Mouse (Mus musculus): ENCODE data around the gene Prkcsh. TPM values are rescaled to one million over a fixed set of nuclear protein-coding genes. Genes with fewer than 3 reads are reported as not detected.

The Prkcsh gene
- polyA plus RNA-seq, 1 experiment from 2014 or later = 93.8 TPM

- H3K4me1 ChIP-seq (replicated peaks; ENCODE audit: control insufficient read depth, insufficient read depth, low read length) = no peaks in the 10 kb centered on the region
- no peak for DNase-seq (ENCODE audit: low spot score)
- H3K36me3 ChIP-seq (ENCODE audit: control insufficient read depth, insufficient read depth, low read length) = no peaks in the 10 kb centered on the region
- H3K27me3 ChIP-seq (replicated peaks; ENCODE audit: control insufficient read depth, insufficient read depth, low read length) = no peaks in the 10 kb centered on the region
- H3K9ac ChIP-seq (ENCODE audit: low read length) = no peak overlapping the region
- no peak overlapping the region for H3K4me3 ChIP-seq (ENCODE audit: low read depth, low read length)
- ATAC-seq (replicated peaks; ENCODE audit: low FRiP score, low TSS enrichment, low read depth) = no peak
- H3K27ac ChIP-seq (ENCODE audit: low read depth) = no peak overlapping the region
- 90% methylated on average over 5 of the region's 5 CpGs for WGBS
- no peak overlapping the region for H3K4me2 ChIP-seq (ENCODE audit: low read length)
- H3K9me3 ChIP-seq (ENCODE audit: control insufficient read depth, low read length) = no peaks in the 10 kb centered on the region
Measured at GRCm38 (mm10) chr9:21977331-21977730, 25.3 kb upstream of the Prkcsh start.

- H3K36me3 ChIP-seq (ENCODE audit: control insufficient read depth, insufficient read depth, low read length) = no peaks in the 10 kb centered on the region
- no peaks in the 10 kb centered on the region for H3K4me1 ChIP-seq (replicated peaks; ENCODE audit: control insufficient read depth, insufficient read depth, low read length)
- DNase-seq (ENCODE audit: low spot score) (peak; percentile 72), ATAC-seq (replicated peaks; ENCODE audit: low FRiP score, low TSS enrichment, low read depth) (no peak)
- H3K27me3 ChIP-seq (replicated peaks; ENCODE audit: control insufficient read depth, insufficient read depth, low read length) = no peaks in the 10 kb centered on the region
- WGBS = 18% methylated on average over 2 of the region's 2 CpGs
- no peak overlapping the region for H3K4me2 ChIP-seq (ENCODE audit: low read length)
- H3K9me3 ChIP-seq (ENCODE audit: control insufficient read depth, low read length) = no peaks in the 10 kb centered on the region
- H3K9ac ChIP-seq (ENCODE audit: low read length) = no peak overlapping the region
- no peak overlapping the region for H3K27ac ChIP-seq (ENCODE audit: low read depth)
- H3K4me3 ChIP-seq (ENCODE audit: low read depth, low read length) = no peak overlapping the region
Measured at GRCm38 (mm10) chr9:21977972-21978371, 24.6 kb upstream of the Prkcsh start.

- no peak overlapping the region for H3K4me3 ChIP-seq (ENCODE audit: low read depth, low read length)
- no peaks in the 10 kb centered on the region for H3K9me3 ChIP-seq (ENCODE audit: control insufficient read depth, low read length)
- ATAC-seq (replicated peaks; ENCODE audit: low FRiP score, low TSS enrichment, low read depth) (no peak), DNase-seq (ENCODE audit: low spot score) (no peak)
- no peaks in the 10 kb centered on the region for H3K4me1 ChIP-seq (replicated peaks; ENCODE audit: control insufficient read depth, insufficient read depth, low read length)
- WGBS = 86% methylated on average over 4 of the region's 4 CpGs
- no peaks in the 10 kb centered on the region for H3K27me3 ChIP-seq (replicated peaks; ENCODE audit: control insufficient read depth, insufficient read depth, low read length)
- no peak overlapping the region for H3K9ac ChIP-seq (ENCODE audit: low read length)
- no peak overlapping the region for H3K4me2 ChIP-seq (ENCODE audit: low read length)
- H3K27ac ChIP-seq (ENCODE audit: low read depth) = no peak overlapping the region
- no peaks in the 10 kb centered on the region for H3K36me3 ChIP-seq (ENCODE audit: control insufficient read depth, insufficient read depth, low read length)
Measured at GRCm38 (mm10) chr9:21978398-21979128, 24.0 kb upstream of the Prkcsh start.

- H3K4me2 ChIP-seq (ENCODE audit: low read length) = no peak overlapping the region
- H3K4me3 ChIP-seq (ENCODE audit: low read depth, low read length) = no peak overlapping the region
- H3K27me3 ChIP-seq (replicated peaks; ENCODE audit: control insufficient read depth, insufficient read depth, low read length) = peaks cover 35% of the 10 kb centered on the region
- no peaks in the 10 kb centered on the region for H3K9me3 ChIP-seq (ENCODE audit: control insufficient read depth, low read length)
- H3K9ac ChIP-seq (ENCODE audit: low read length) = no peak overlapping the region
- no peak for DNase-seq (ENCODE audit: low spot score)
- no peak for ATAC-seq (replicated peaks; ENCODE audit: low FRiP score, low TSS enrichment, low read depth)
- H3K4me1 ChIP-seq (replicated peaks; ENCODE audit: control insufficient read depth, insufficient read depth, low read length) = 0 out of 2 replicates have a peak, but pooled peaks cover 4% of the 10 kb centered on the region
- no peak overlapping the region for H3K27ac ChIP-seq (ENCODE audit: low read depth)
- H3K36me3 ChIP-seq (ENCODE audit: control insufficient read depth, insufficient read depth, low read length) = no peaks in the 10 kb centered on the region
- WGBS = 44% methylated on average over 3 of the region's 3 CpGs
Measured at GRCm38 (mm10) chr9:21983911-21984310, 18.7 kb upstream of the Prkcsh start.

- Histone ChIP-seq H3K4me3 (ENCODE audit: low read depth, low read length) (no peak overlapping the region; the same call in 1 of the 2 replicates), H3K4me2 (ENCODE audit: low read length) (0 out of 2 replicates have a peak overlapping the region, but pooled peaks have one; percentile 61), H3K27ac (ENCODE audit: low read depth) (no peak overlapping the region), H3K4me1 (replicated peaks; ENCODE audit: control insufficient read depth, insufficient read depth, low read length) (peaks cover 12% of the 10 kb centered on the region; the same call in 1 of the 2 replicates), H3K9ac (ENCODE audit: low read length) (no peak overlapping the region), H3K36me3 (ENCODE audit: control insufficient read depth, insufficient read depth, low read length) (no peaks in the 10 kb centered on the region), H3K9me3 (ENCODE audit: control insufficient read depth, low read length) (no peaks in the 10 kb centered on the region), H3K27me3 (replicated peaks; ENCODE audit: control insufficient read depth, insufficient read depth, low read length) (peaks cover 74% of the 10 kb centered on the region)
- WGBS = 10% methylated on average over 36 of the region's 36 CpGs
- no peak for DNase-seq (ENCODE audit: low spot score)
- ATAC-seq (replicated peaks; ENCODE audit: low FRiP score, low TSS enrichment, low read depth) = no peak
Measured at GRCm38 (mm10) chr9:21987592-21988342, 14.8 kb upstream of the Prkcsh start.

- 1% methylated on average over 32 of the region's 32 CpGs for WGBS
- H3K36me3 ChIP-seq (ENCODE audit: control insufficient read depth, insufficient read depth, low read length) = no peaks in the 10 kb centered on the region
- peak overlapping the region; percentile 29 for H3K9ac ChIP-seq (ENCODE audit: low read length)
- peak; percentile 64 for DNase-seq (ENCODE audit: low spot score)
- peak overlapping the region; percentile 61 for H3K4me2 ChIP-seq (ENCODE audit: low read length)
- peak overlapping the region; percentile 44 for H3K4me3 ChIP-seq (ENCODE audit: low read depth, low read length)
- H3K9me3 ChIP-seq (ENCODE audit: control insufficient read depth, low read length) = no peaks in the 10 kb centered on the region
- no peak overlapping the region for H3K27ac ChIP-seq (ENCODE audit: low read depth)
- peak; percentile 34; the same call in 1 of the 2 replicates for ATAC-seq (replicated peaks; ENCODE audit: low FRiP score, low TSS enrichment, low read depth)
- peaks cover 75% of the 10 kb centered on the region for H3K27me3 ChIP-seq (replicated peaks; ENCODE audit: control insufficient read depth, insufficient read depth, low read length)
- peaks cover 12% of the 10 kb centered on the region; the same call in 1 of the 2 replicates for H3K4me1 ChIP-seq (replicated peaks; ENCODE audit: control insufficient read depth, insufficient read depth, low read length)
Measured at GRCm38 (mm10) chr9:21988421-21989101, 14.0 kb upstream of the Prkcsh start.

GRCm38 (mm10) chr9:21989230-21990110, 13.1 kb upstream of the Prkcsh start, which contains the start of gene Rgl3:
Rgl3 (minus strand) TSS chr9:21989446.
- peaks cover 12% of the 10 kb centered on the region; the same call in 1 of the 2 replicates for H3K4me1 ChIP-seq (replicated peaks; ENCODE audit: control insufficient read depth, insufficient read depth, low read length)
- no peak within 1 kb of the TSS for H3K27ac ChIP-seq (ENCODE audit: low read depth)
- 1% methylated on average over 35 of the region's 42 CpGs for WGBS
- DNase-seq (ENCODE audit: low spot score) (peak; percentile 65), ATAC-seq (replicated peaks; ENCODE audit: low FRiP score, low TSS enrichment, low read depth) (peak; percentile 29; the same call in 1 of the 2 replicates)
- peak within 1 kb of the TSS; percentile 29 for H3K9ac ChIP-seq (ENCODE audit: low read length)
- H3K4me2 ChIP-seq (ENCODE audit: low read length) = peak within 1 kb of the TSS; percentile 61
- peak within 1 kb of the TSS; percentile 44 for H3K4me3 ChIP-seq (ENCODE audit: low read depth, low read length)
- no peaks in the 10 kb centered on the region for H3K36me3 ChIP-seq (ENCODE audit: control insufficient read depth, insufficient read depth, low read length)
- no peaks in the 10 kb centered on the region for H3K9me3 ChIP-seq (ENCODE audit: control insufficient read depth, low read length)
- H3K27me3 ChIP-seq (replicated peaks; ENCODE audit: control insufficient read depth, insufficient read depth, low read length) = peaks cover 75% of the 10 kb centered on the region

All from intestine, embryonic 14.5 days (tissue).